ENCODE assay signal across 8 mouse cellular contexts in the genomic region with DNA sequence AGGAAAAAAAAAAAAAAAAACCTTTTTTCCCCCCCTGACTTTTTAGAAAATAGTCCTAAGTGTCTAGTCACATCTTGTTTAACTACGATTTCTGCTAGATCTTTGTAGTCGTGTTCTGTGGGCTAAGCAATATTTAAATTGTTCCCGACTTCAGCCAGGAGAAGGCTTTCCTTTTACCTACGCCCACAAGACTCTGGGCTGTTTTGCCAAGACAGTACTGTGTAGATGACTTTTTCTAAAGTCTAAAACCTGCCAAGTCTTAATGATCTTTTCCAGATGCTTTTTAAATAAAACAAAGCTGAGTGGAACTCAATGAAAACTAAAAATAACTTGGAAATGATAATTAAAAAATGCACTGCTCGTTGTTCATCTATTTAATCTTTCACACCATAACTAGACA. TPM values are rescaled to one million over a fixed set of nuclear protein-coding genes. Genes with fewer than 3 reads are reported as not detected.
A peak's percentile ranks its signal among the peaks of the same experiment; 100 is the strongest.
DNase-seq lines count a peak whose midpoint lies in the region; ATAC-seq and TF ChIP-seq lines count a peak whose summit lies in the region.
"Had no signal": no experiment of that assay in that cellular context is flagged by ENCODE, and none has a peak within 500 bp of the region (broad histone marks: within the 10 kb centered on the region; RNA-seq: fewer than 3 reads in every experiment).

No protein-coding gene starts in this region.

- no peaks in the 10 kb centered on the region for H3K27me3 ChIP-seq in kidney, postnatal 0 days (ENCODE audit: insufficient read depth, low read length)
- no peaks in the 10 kb centered on the region for H3K27me3 ChIP-seq in forebrain, embryonic 11.5 days (ENCODE audit: control insufficient read depth, insufficient read depth, low read length)
- H3K27me3 ChIP-seq in hindbrain, postnatal 0 days (ENCODE audit: insufficient read depth, low read length): no peaks in the 10 kb centered on the region
- H3K27me3 ChIP-seq in neural tube, embryonic 14.5 days (ENCODE audit: control insufficient read depth, insufficient read depth, low read length): no peaks in the 10 kb centered on the region

- no peak for TF ChIP-seq CTCF in kidney, postnatal 0 days (IDR thresholded peaks at IDR 0.05; ENCODE audit: low read depth)
- TF ChIP-seq CTCF in hindbrain, postnatal 0 days (IDR thresholded peaks at IDR 0.05; ENCODE audit: low read depth): no peak

- DNase-seq in kidney, postnatal 0 days (ENCODE audit: low spot score): no peak
- no peak for DNase-seq in kidney, postnatal 14 days
- no peak for DNase-seq in forebrain, embryonic 11.5 days (ENCODE audit: low spot score)
- no peak for DNase-seq in hindbrain, postnatal 0 days (ENCODE audit: low spot score)
- DNase-seq in cerebellum, postnatal 25 days: no peak
- no peak for DNase-seq in layer of hippocampus, postnatal 10 days (ENCODE audit: low spot score in 2 of 2)

- no peaks in the 10 kb centered on the region for H3K9me3 ChIP-seq in kidney, postnatal 0 days (replicated peaks; ENCODE audit: low read length)
- no peaks in the 10 kb centered on the region for H3K9me3 ChIP-seq in forebrain, embryonic 11.5 days (ENCODE audit: control insufficient read depth, low read length)
- H3K9me3 ChIP-seq in hindbrain, postnatal 0 days (ENCODE audit: low read length): no peaks in the 10 kb centered on the region
- H3K9me3 ChIP-seq in neural tube, embryonic 14.5 days (ENCODE audit: control insufficient read depth, low read length): no peaks in the 10 kb centered on the region

- H3K27ac ChIP-seq in kidney, postnatal 0 days: no peak overlapping the region
- H3K27ac ChIP-seq in forebrain, embryonic 11.5 days (ENCODE audit: low read depth, low read length): peak overlapping the region; percentile 41; the same call in 1 of the 2 replicates
- peak overlapping the region; percentile 36; the same call in 1 of the 2 replicates for H3K27ac ChIP-seq in hindbrain, postnatal 0 days
- no peak overlapping the region for H3K27ac ChIP-seq in neural tube, embryonic 14.5 days (ENCODE audit: low read depth, low read length)

- no peak overlapping the region for H3K4me3 ChIP-seq in kidney, postnatal 0 days (replicated peaks; ENCODE audit: low read depth, low read length)
- peak overlapping the region; percentile 25 for H3K4me3 ChIP-seq in forebrain, embryonic 11.5 days (ENCODE audit: low read depth, low read length)
- peak overlapping the region; percentile 29 for H3K4me3 ChIP-seq in hindbrain, postnatal 0 days (ENCODE audit: low read length)
- H3K4me3 ChIP-seq in neural tube, embryonic 14.5 days (ENCODE audit: low read depth, low read length): peak overlapping the region; percentile 16; the same call in 1 of the 2 replicates

- no peaks in the 10 kb centered on the region for H3K36me3 ChIP-seq in kidney, postnatal 0 days (ENCODE audit: insufficient read depth, low read length)
- H3K36me3 ChIP-seq in forebrain, embryonic 11.5 days (ENCODE audit: control insufficient read depth, insufficient read depth, low read length): no peaks in the 10 kb centered on the region
- H3K36me3 ChIP-seq in hindbrain, postnatal 0 days (ENCODE audit: insufficient read depth, low read length): no peaks in the 10 kb centered on the region
- H3K36me3 ChIP-seq in neural tube, embryonic 14.5 days (ENCODE audit: control insufficient read depth, insufficient read depth, low read length): no peaks in the 10 kb centered on the region

- WGBS in kidney, postnatal 0 days: 31% methylated on average over 5 of the region's 5 CpGs
- 11% methylated on average over 5 of the region's 5 CpGs for WGBS in forebrain, embryonic 11.5 days
- WGBS in hindbrain, postnatal 0 days: 20% methylated on average over 5 of the region's 5 CpGs
- 34% methylated on average over 5 of the region's 5 CpGs for WGBS in neural tube, embryonic 14.5 days

- peak overlapping the region; percentile 21; the same call in 1 of the 2 replicates for H3K4me2 ChIP-seq in kidney, postnatal 0 days (ENCODE audit: low read length)
- H3K4me2 ChIP-seq in forebrain, embryonic 11.5 days (ENCODE audit: low read depth, low read length, severe bottlenecking): peak overlapping the region; percentile 29
- H3K4me2 ChIP-seq in hindbrain, postnatal 0 days (ENCODE audit: low read depth, low read length): peak overlapping the region; percentile 48
- peak overlapping the region; percentile 44 for H3K4me2 ChIP-seq in neural tube, embryonic 14.5 days (ENCODE audit: low read depth, low read length)

- ATAC-seq in kidney, postnatal 0 days (replicated peaks; ENCODE audit: low FRiP score, low read depth): no peak
- ATAC-seq in forebrain, embryonic 11.5 days (replicated peaks; ENCODE audit: low FRiP score): peak; percentile 26; the same call in 1 of the 2 replicates
- peak; percentile 43 for ATAC-seq in hindbrain, postnatal 0 days
- ATAC-seq in neural tube, embryonic 14.5 days (ENCODE audit: low read depth): no peak

- no peaks in the 10 kb centered on the region for H3K4me1 ChIP-seq in kidney, postnatal 0 days (replicated peaks; ENCODE audit: insufficient read depth, low read length)
- H3K4me1 ChIP-seq in forebrain, embryonic 11.5 days (replicated peaks; ENCODE audit: control insufficient read depth, insufficient read depth, low read length): peaks cover 2% of the 10 kb centered on the region; the same call in 1 of the 2 replicates
- H3K4me1 ChIP-seq in hindbrain, postnatal 0 days (ENCODE audit: insufficient read depth, low read length): no peaks in the 10 kb centered on the region
- no peaks in the 10 kb centered on the region for H3K4me1 ChIP-seq in neural tube, embryonic 14.5 days (ENCODE audit: control insufficient read depth, insufficient read depth, low read length)

- no peak overlapping the region for H3K9ac ChIP-seq in kidney, postnatal 0 days (ENCODE audit: low read depth, low read length)
- peak overlapping the region; percentile 10; the same call in 1 of the 2 replicates for H3K9ac ChIP-seq in forebrain, embryonic 11.5 days (ENCODE audit: low read length)
- 0 out of 2 replicates have a peak overlapping the region, but pooled peaks have one; percentile 21 for H3K9ac ChIP-seq in hindbrain, postnatal 0 days (replicated peaks; ENCODE audit: low read length)
- no peak overlapping the region for H3K9ac ChIP-seq in neural tube, embryonic 14.5 days (replicated peaks; ENCODE audit: low read depth, low read length)

RNA-seq across cellular contexts. Expression of gene Lix1, which starts 0.6 kb away (rescaled TPM):
- 10.1 and 11.2 TPM in 2 replicates for polyA plus RNA-seq in kidney, postnatal 0 days (2015; fragmentation: Nextera tagmentation; extraction: Ambion mirVana)
- 89.3 and 106 TPM in 2 replicates for polyA plus RNA-seq in forebrain, embryonic 11.5 days (2014; fragmentation: Nextera tagmentation; extraction: Ambion mirVana)
- total RNA-seq in hindbrain, postnatal 0 days (2014; rRNA removed): 9.9 and 11.2 TPM in 2 replicates
- polyA plus RNA-seq in hindbrain, postnatal 0 days (2015; fragmentation: Nextera tagmentation; extraction: Ambion mirVana): 11.9 and 13.5 TPM in 2 replicates
- 10.3 and 20.6 TPM in 2 replicates for polyA plus RNA-seq in neural tube, embryonic 14.5 days (2014; fragmentation: Nextera tagmentation; extraction: Ambion mirVana)
- total RNA-seq in layer of hippocampus, postnatal 10 days (2021): 10 to 100 TPM; 77.0 to 78.5 TPM
- total RNA-seq: MEL had no signal

RNA-seq across cellular contexts. Expression of gene Riok2, which starts 28.9 kb away (rescaled TPM):
- 24.2 and 25.9 TPM in 2 replicates for polyA plus RNA-seq in kidney, postnatal 0 days (2015; fragmentation: Nextera tagmentation; extraction: Ambion mirVana)
- 29.6 and 33.6 TPM in 2 replicates for polyA plus RNA-seq in forebrain, embryonic 11.5 days (2014; fragmentation: Nextera tagmentation; extraction: Ambion mirVana)
- total RNA-seq in hindbrain, postnatal 0 days (2014; rRNA removed): 19.0 and 36.7 TPM in 2 replicates
- 15.0 and 19.2 TPM in 2 replicates for polyA plus RNA-seq in hindbrain, postnatal 0 days (2015; fragmentation: Nextera tagmentation; extraction: Ambion mirVana)
- 26.1 and 26.8 TPM in 2 replicates for polyA plus RNA-seq in neural tube, embryonic 14.5 days (2014; fragmentation: Nextera tagmentation; extraction: Ambion mirVana)
- total RNA-seq in layer of hippocampus, postnatal 10 days (2021): 10 to 100 TPM; 19.3 to 21.0 TPM

Comparison
In these comparisons a context has a peak if more than half of its experiments do, and no peak if none do; other contexts are left out.
1. ATAC-seq: peak in forebrain, embryonic 11.5 days (single experiment) and hindbrain, postnatal 0 days (single experiment); none in kidney, postnatal 0 days (single experiment) and neural tube, embryonic 14.5 days (single experiment).
2. H3K27ac ChIP-seq: peak in forebrain, embryonic 11.5 days (single experiment) and hindbrain, postnatal 0 days (single experiment); none in kidney, postnatal 0 days (single experiment) and neural tube, embryonic 14.5 days (single experiment).
3. H3K9ac ChIP-seq: peak in forebrain, embryonic 11.5 days (single experiment) and hindbrain, postnatal 0 days (single experiment); none in kidney, postnatal 0 days (single experiment) and neural tube, embryonic 14.5 days (single experiment).
4. Peak in every context shown above with its lines, with median percentiles within 50 percentile points of each other: H3K4me2 ChIP-seq.